Mouse (Mus musculus) urinary bladder, postnatal 25 days (tissue): ENCODE measurements around the gene Myl4.
"Not testable (repeated sequence)": the region's sequence is repeated elsewhere in the genome, so short reads cannot be mapped to it uniquely, and the experiment has no call there.

Source experiments
- DNase-seq: peaks from one replicate; pipeline ENCODE4 v3.0.0; 2022; ENCODE audit warnings: low spot score

The Myl4 gene

GRCm38 (mm10) chr11:104550406-104550974 is at the start of gene Myl4, which contains the start of gene Cdc27:
Gene Myl4 (plus strand): TSS chr11:104550663.
Gene Cdc27 (minus strand): TSS chr11:104550620.
- DNase-seq, result peak; percentile 99

GRCm38 (mm10) chr11:104508455-104508854 is 42.0 kb upstream of the Myl4 start:
- DNase-seq, result no peak

- peak; percentile 12 for DNase-seq
Observed at GRCm38 (mm10) chr11:104510606-104511005, 39.9 kb upstream of the Myl4 start.

- DNase-seq, result no peak
Observed at GRCm38 (mm10) chr11:104512436-104512835, 38.0 kb upstream of the Myl4 start.

- no peak for DNase-seq
Observed at GRCm38 (mm10) chr11:104525935-104526334, 24.5 kb upstream of the Myl4 start.

- DNase-seq, result no peak
Observed at GRCm38 (mm10) chr11:104536843-104537242, 13.6 kb upstream of the Myl4 start.

GRCm38 (mm10) chr11:104537945-104538555 is 12.4 kb upstream of the Myl4 start:
- DNase-seq, result no peak

- no peak for DNase-seq
Observed at GRCm38 (mm10) chr11:104539811-104540210, 10.7 kb upstream of the Myl4 start.

GRCm38 (mm10) chr11:104543337-104543736 is 7.1 kb upstream of the Myl4 start:
- DNase-seq, result not testable (repeated sequence)

- no peak for DNase-seq
Observed at GRCm38 (mm10) chr11:104544507-104544906, 6.0 kb upstream of the Myl4 start.

- DNase-seq, result no peak
Observed at GRCm38 (mm10) chr11:104547502-104547901, 3.0 kb upstream of the Myl4 start.

- DNase-seq, result peak; percentile 70
Observed at GRCm38 (mm10) chr11:104549438-104550405, 741 bp upstream of the Myl4 start.

- DNase-seq, result no peak
Observed at GRCm38 (mm10) chr11:104558065-104558464, 7.6 kb downstream of the Myl4 start.

GRCm38 (mm10) chr11:104558651-104559403 is 8.4 kb downstream of the Myl4 start:
- no peak for DNase-seq

- no peak for DNase-seq
Observed at GRCm38 (mm10) chr11:104560971-104561370, 10.5 kb downstream of the Myl4 start.

GRCm38 (mm10) chr11:104563496-104563895 is 13.0 kb downstream of the Myl4 start:
- DNase-seq, result no peak

- DNase-seq, result no peak
Observed at GRCm38 (mm10) chr11:104565172-104565571, 14.7 kb downstream of the Myl4 start.

GRCm38 (mm10) chr11:104566097-104566496 is 15.6 kb downstream of the Myl4 start:
- DNase-seq, result no peak

GRCm38 (mm10) chr11:104566796-104567195 is 16.3 kb downstream of the Myl4 start:
- no peak for DNase-seq

- DNase-seq, result no peak
Observed at GRCm38 (mm10) chr11:104567736-104568135, 17.3 kb downstream of the Myl4 start.

- DNase-seq, result no peak
Observed at GRCm38 (mm10) chr11:104568326-104568725, 17.9 kb downstream of the Myl4 start.

GRCm38 (mm10) chr11:104570515-104570914 is 20.1 kb downstream of the Myl4 start:
- not testable (repeated sequence) for DNase-seq
